Mouse (Mus musculus) ES-E14 (cell line): ENCODE measurements at regions not wholly inside any gene's neighbourhood (a gene's known extent, or its start where the extent isn't known, plus 50 kb on each side); places are given as distances from the start of the nearest gene placed in this dataset.

ENCODE experiments used
- CHD2 ChIP-seq: IDR thresholded peaks from 2 replicates; pipeline ENCODE4 v1.6.1; 2014; ENCODE audit warnings: mild to moderate bottlenecking, low read depth, low read length, inconsistent platforms
- HCFC1 ChIP-seq: IDR thresholded peaks from 2 replicates; pipeline ENCODE4 v1.6.1; 2012; ENCODE audit warnings: low read length, inconsistent platforms, borderline replicate concordance; ENCODE audit not compliant: insufficient read depth
- MAFK ChIP-seq: IDR thresholded peaks from 2 replicates; pipeline ENCODE4 v1.6.1; 2014; ENCODE audit warnings: mild to moderate bottlenecking, low read depth, low read length, inconsistent platforms; ENCODE audit not compliant: insufficient read depth
- ZC3H11A ChIP-seq: IDR thresholded peaks from 2 replicates; pipeline ENCODE4 v1.6.1; 2012; ENCODE audit warnings: low read depth, mild to moderate bottlenecking, inconsistent platforms, low read length, borderline replicate concordance

DNA sequence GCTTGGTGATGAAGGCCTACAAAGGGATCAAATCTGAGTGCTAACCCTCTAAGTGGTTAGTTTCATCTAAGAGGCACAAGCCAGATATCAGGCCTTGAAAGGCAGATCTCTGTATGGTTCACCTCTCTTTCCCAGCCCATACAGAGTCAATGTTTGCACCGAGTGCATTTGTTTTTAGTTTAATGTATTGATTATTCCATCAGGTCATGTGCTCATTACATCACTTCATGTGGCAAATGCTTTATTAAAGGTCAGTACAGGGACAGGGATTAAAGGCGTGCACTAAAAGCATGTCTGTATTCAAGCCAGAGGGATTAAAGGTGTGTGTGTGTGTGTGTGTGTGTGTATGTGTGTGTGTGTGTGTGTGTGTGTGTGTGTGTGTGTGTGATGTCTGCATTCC, 132.5 kb upstream of the Dcn start:
- TF ChIP-seq ZC3H11A (no peak), HCFC1 (no peak), CHD2 (no peak), MAFK (no peak)
